Mouse (Mus musculus) E14TG2a.4 (cell line): ENCODE data around the gene Tex10.

ENCODE experiments used
- CTCF ChIP-seq: conservative IDR thresholded peaks from 2 replicates; pipeline ENCODE4 v1.5.1; 2014; ENCODE audit warnings: low read length
- POU5F1 ChIP-seq: IDR thresholded peaks from 2 replicates; pipeline ENCODE4 v1.6.1; 2014; ENCODE audit warnings: low read length, borderline replicate concordance

GRCm38 (mm10) chr4:48428054-48428453 is 45.2 kb downstream of the Tex10 start:
- TF ChIP-seq CTCF = no peak
- TF ChIP-seq POU5F1 = no peak
